Mouse (Mus musculus): Measurements from ENCODE around the gene Hsd17b6.
A peak's percentile ranks its signal among the peaks of the same experiment; 100 is the strongest.
"Not testable (repeated sequence)": the region's sequence is repeated elsewhere in the genome, so short reads cannot be mapped to it uniquely, and the experiment has no call there.

Hsd17b6 gene

DNA sequence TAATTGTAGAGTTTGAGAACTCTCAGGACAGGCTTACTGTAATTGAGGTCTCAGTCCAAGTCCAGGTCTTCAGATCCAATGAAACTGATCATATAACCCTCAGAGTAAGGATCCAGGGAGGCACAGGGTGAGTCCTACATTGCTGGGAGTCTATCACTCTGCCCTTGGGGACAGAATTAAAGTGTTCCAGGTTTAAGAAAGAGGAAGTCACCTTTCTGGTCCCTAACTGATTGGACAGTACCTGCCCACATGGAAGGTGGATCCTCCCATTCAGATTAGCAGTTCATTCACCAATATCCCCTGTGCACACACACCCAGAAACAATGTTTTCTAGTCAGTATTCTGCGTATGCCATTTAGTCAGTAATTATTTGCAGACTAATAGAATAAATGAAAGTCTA lies at the start of gene Hsd17b6:
TSS of gene Hsd17b6 (minus strand) at position 166 of the 400 bp plus-strand sequence.
- DNase-seq: no peak

DNA sequence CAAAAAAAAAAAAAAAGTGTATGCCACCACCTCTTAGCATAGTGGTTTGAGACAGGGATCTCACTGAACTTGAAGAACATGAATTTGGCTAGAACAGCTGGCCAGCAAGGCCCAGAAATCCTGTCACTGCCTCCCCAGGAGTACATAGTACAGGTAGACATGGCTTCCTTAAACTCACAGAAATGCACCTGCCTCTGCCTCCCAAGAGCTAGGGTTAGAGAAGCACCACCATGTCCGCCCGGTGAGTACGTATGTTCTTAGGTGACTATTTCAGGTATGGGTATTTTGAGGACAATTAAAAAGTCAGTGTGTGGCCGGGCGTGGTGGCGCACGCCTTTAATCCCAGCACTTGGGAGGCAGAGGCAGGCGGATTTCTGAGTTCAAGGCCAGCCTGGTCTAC lies 45.6 kb upstream of the Hsd17b6 start:
- no peak for DNase-seq

DNA sequence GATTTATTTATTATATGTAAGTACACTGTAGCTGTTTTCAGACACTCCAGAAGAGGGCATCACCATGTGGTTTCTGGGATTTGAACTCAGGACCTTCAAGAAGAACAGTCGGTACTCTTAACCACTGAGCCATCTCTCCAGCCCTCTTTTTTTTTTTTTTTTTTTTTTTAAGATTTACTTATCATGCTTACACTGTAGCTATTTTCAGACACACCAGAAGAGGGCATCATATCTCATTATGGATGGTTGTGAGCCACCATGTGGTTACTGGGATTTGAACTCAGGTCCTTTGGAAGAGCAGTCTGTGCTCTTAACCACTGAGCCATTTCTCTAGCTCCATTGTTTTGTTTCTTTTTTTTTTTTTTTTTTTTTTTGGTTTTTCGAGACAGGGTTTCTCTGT lies 44.7 kb upstream of the Hsd17b6 start:
- not testable (repeated sequence) for DNase-seq

DNA sequence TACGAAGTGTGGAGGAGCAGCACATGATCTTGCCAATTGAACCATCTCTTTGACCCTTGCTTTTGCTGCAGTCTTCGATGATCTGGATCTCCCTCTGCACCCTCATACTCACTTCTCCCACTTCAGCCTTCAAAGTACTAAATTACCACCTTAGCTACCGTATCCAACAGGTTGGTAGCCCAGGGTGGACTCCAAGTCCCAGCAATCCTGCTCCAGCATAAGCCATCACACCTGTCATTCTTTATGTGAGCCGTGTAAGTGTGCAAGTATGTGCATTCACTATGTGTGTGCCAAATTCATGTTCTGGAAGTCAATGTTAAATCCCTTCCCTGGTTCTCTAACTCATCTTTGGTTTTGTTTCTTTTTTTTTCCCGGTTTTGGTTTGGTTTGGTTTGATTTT lies 44.2 kb upstream of the Hsd17b6 start:
- DNase-seq: no peak

DNA sequence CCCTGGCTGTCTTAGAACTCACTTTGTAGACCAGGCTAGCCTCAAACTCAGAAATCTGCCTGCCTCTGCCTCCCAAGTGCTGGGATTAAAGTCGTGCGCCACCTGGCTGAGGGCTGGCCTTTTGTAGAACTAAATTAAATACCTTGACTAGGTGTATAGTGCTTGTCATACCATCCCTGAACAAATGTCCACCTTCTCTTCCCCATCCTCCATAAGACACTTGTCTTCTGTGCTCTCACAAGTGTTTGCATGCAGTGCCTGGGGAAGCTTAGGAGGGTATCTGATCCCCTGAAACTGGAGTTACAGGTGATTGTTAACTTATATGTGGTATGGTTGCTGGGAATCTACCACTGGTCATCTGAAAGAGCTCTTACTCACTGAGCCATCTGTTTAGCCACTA lies 42.9 kb upstream of the Hsd17b6 start:
- DNase-seq: no peak

DNA sequence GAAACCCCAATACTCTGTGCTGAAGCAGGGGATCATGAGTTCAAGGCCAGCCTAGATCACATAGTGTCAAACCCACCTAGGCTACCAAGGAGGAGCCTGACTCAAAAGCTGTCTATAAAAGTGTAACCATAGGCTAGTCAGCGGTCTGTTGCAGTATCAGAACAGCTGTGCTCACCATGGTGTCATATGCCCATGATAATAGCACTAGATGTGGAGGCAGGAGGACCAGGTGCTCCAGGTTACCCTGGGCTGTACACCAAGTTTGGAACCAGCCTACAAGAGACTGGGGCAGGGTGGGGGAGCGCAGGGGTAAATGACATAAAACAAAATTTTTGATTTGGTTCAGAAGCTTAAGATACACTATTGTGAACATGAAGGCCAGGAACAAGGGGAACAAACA lies 42.3 kb upstream of the Hsd17b6 start:
- DNase-seq: no peak

DNA sequence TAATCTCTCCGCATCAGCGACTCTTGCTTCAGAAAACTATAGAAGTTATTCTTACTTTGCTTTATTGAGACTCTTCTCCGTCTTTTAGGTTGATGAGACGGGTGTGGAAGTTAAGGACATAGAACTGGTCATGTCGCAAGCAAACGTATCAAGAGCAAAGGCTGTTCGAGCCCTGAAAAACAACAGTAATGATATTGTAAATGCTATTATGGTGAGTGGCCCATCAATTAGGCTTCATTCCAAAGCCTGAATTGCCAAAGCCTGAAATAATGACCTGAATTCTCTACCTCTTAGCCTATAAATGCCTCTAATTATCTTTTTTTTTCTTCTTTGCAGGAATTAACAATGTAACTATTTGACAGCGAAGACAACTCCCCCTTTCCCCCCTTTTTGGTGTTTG lies 40.7 kb upstream of the Hsd17b6 start:
- no peak for DNase-seq

DNA sequence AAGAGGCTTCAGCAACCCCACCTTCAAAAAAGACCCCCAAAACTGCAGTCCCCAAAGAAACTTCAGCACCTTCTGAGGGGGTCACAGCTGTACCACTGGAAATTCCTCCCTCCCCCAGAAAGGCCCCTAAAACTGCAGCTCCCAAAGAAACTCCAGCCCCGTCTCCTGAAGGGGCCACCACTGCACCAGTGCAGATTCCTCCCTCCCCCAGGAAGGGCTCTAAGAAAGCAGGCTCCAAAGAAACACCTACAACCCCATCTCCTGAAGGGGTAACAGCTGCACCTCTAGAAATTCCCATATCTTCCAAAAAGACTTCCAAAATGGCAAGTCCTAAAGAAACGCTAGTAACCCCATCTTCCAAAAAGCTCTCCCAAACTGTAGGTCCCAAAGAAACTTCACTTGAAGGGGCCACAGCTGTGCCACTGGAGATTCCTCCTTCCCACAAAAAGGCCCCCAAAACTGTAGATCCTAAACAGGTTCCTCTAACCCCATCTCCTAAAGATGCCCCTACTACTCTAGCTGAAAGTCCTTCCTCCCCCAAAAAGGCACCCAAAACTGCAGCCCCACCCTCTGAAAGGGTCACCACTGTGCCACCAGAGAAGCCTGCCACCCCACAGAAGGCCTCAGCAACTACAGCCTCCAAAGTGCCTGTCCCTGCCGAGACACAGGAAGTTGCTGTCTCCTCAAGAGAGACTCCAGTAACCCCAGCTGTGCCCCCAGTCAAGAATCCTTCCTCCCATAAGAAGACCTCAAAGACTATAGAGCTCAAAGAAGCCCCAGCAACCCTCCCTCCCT lies 35.8 kb upstream of the Hsd17b6 start:
- DNase-seq: no peak

DNA sequence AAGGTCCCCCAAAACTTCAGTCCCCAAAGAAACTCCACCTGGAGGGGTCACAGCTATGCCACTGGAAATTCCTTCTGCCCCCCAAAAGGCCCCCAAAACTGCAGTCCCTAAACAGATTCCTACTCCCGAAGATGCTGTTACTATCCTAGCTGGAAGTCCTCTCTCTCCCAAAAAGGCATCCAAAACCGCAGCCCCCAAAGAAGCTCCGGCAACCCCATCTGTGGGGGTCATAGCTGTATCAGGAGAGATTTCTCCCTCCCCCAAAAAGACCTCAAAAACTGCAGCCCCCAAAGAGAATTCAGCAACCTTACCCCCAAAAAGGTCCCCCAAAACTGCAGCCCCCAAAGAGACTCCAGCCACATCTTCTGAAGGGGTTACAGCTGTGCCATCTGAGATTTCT lies 35.1 kb upstream of the Hsd17b6 start:
- DNase-seq: no peak

DNA sequence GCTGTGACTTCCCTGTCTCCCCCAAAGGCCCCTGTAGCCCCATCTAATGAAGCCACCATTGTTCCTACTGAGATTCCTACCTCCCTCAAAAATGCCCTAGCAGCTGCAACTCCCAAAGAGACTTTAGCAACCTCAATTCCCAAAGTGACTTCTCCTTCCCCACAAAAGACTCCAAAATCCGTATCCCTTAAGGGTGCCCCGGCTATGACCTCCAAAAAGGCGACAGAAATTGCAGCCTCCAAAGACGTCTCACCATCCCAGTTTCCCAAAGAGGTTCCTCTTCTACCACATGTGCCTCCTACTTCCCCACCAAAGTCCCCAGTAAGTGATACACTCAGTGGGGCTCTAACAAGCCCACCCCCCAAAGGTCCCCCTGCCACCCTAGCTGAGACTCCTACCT lies 34.2 kb upstream of the Hsd17b6 start:
- DNase-seq: no peak

DNA sequence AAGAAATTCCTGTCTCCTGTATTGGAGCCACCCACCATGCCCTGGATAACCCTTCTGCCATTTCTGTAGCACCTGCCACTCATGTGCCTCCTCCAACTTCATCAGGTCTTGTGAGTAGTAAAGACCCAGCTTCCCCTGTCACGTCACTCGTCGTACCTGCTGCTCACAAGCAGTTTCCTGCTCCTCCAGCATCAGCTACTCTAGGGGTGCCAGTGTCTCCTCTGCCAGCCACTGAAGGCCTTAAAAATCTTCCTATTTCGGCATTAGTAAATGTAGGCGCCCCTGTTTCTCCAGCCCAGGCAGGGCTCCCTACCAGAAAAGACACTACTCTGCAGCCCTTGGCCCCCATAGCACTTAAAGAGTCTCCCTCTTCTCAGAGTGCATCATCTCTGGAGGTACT lies 32.9 kb upstream of the Hsd17b6 start:
- no peak for DNase-seq

DNA sequence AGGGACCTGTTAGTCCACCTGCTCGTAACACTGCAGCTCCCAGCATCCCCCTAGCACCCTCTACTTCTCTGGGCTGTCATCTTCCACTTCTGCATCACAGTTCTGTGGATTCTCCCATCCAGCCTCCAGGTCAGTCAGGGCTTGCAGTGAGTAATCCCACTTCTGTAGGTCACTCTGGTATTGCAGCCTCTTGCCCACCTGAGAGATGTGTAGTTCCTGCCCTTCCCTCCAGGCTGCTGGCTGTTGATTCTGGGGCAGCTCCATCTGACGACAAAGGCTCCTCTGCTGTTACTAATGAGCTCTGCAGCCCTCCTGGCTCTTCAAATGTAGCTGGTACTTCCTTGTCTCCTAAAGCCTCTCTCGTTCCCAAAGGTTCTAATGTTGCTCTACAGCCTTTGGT lies 32.4 kb upstream of the Hsd17b6 start:
- no peak for DNase-seq

DNA sequence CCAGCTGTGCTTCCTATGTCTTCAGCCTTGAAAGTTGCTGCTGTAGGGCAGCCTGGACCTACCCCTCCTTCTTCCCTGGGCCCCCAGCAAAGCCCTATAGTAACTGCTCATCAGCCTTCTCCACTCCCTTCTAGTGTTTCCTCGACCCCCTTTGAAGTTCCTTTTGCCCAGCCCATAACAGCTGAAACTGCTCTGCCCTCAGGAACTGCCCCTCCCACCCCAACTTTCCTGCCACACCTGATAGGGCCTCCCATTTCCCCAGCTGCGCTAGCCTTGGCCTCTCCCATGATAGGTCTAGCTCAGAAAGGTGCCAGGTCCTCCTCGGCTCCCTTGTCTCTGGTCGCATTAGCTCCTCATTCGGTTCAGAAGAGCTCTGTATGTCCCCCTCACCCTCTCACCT lies 31.8 kb upstream of the Hsd17b6 start:
- DNase-seq: no peak

DNA sequence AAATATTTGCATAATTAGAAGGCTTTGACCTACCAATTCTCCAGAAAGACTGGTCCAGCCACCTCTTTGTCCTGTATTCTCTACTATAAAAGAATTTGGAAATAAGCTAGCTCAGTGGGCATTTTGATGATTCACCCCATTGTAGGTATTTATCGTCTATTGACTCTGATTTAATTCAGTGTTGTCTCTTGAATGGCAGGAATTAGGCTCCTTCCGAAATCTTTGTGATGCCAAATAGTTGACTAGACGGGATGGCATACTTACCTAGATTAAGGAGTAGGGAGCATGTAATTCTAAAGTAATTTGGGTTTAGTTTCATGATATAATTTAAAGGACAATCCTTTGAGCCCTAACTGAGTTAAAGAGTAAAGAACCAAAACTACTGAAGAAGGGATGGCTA lies 30.5 kb upstream of the Hsd17b6 start:
- DNase-seq: no peak

DNA sequence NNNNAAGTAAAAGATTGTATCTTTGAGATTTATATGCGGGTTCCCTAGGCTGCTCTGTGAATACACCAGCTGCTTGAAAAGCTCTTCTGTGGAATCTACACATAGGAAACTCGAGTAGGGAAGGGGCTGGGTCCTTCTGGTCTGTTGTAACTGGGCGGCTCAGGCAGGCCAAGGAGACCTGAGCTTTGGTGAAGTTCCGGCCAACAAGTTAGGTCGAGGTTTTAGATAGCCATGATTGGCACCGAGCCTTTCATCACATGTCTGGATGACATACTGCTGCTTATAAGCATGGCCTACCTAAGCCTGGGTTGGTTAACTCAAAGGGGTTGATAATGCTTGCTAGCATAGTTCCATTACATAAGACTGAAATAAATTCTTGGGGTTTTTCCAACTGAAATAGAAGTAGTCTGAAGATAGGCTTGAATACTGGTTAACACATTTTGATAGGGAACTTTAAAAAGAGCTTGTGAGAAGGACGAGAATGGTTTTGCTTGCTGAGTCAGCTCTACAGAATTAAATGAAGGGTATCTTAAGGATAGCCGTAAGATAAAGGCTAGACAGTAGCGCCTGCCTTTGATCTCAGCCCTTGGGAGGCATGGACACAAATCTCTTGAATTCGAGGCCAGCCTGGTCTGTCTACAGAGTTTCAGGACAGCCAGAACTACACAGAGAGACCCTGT lies 29.5 kb upstream of the Hsd17b6 start:
- no peak for DNase-seq

DNA sequence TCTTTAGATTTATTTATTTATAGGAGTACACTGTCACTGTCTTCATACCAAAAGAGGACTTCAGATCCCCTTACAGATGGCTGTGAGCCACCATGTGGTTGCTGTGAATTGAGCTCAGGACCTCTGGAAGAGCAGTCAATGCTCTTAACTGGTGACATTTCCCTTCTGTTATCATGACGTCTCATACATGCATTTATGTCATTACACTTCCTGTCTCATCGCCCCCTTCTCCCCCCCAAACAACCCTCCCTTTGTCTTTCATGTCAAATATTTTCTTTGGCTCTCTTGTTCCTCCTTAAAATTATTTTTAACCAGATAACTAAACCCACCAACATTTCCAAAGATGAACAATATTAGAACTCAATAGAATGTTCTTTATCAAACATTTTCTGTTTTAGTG lies 23.4 kb upstream of the Hsd17b6 start:
- DNase-seq: no peak

DNA sequence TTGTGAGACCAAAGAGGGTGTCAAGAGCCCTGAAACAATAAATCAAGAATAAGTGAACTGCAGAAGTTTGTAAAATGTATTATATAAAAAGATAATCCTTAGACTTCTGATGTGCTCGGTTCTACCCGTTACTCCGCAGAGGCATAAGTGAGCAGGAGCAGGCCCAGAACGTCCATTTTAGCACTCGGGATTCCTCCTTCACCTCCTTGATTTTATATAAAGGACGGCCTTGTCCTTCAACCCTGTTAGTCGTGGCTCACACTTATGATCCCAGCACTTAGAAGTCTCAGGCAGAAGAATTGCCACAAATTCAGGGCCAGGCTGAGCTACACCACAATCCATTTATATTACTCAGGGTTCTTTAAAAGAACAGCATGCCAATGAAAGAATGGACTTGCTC lies 22.5 kb upstream of the Hsd17b6 start:
- DNase-seq: no peak

DNA sequence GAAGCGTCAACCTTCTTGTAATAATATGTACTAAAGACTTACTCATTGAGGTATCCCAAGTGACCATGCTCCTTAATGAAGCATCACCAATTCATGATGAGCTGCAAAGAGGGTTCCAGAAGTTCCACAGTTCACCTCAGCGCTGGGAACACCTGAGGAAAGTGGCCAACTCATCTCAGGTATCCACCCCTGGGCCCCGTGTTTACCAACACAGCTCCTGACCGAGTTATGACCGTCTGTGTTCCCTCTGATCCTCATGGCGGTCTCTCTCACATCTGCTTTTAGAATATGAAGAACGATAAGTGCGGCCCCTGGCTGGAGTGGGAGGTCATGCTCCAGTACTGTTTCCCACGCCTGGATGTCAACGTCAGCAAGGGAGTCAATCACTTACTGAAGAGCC lies 16.1 kb upstream of the Hsd17b6 start:
- no peak for DNase-seq

DNA sequence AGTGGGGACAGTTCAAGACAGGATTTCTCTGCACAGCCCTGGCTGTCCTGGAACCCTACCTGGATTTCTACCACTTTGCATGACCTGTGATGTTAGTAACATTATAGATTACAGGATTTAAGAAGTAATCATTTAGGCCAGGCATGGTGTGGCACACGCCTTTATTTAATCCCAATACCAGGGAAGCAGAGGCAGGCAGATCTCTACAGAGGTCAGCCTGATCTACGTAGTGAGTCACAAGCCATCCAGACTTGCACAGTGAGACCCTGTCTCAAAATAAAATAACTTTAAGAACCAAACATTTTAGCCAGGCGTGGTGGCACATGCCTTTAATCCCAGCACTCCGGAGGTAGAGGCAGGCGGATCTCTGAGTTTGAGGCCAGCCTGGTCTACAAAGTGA lies 14.8 kb upstream of the Hsd17b6 start:
- no peak for DNase-seq

DNA sequence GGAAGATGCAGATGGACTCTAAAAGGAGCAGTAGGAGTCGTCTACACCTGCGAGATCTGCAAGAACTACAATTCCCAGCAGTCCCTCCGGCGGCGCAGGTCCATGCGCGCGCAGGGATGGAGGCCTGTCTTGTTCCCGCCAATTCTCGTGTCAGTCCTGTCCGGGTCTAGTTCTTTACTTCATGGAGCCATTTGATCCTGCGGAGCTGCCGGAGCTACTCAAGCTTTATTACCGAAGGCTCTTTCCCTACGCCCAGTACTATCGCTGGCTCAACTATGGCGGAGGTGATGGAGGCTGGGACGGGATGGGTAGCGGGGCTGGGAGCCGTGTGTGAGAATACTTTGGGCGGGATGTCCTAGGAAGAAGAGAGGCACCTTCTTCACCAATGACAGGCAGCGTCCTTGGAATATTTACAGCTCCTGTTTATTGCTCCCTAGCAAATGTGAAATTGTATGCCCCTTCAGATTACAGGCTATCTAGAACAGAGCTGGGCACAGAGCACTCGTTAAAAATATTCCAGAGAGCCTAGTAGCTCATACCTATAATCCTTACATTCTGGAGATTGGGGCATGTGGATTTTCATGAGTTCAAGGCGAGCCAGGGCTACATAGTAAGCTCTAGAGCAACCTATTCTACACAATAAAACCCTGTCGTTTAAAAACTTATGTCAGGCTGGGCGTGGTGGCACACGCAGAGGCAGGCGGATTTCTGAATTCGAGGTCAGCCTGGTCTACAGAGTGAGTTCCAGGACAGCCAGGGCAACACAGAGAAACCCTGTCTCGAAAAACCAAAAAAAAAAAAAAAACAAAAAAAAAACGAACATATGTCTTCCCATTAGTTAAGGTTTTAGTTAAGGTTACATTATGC lies 7.9 kb upstream of the Hsd17b6 start, which contains the start of gene Prim1:
TSS of gene Prim1 (plus strand) at position 101 of the 867 bp plus-strand sequence.
- DNase-seq: peak; percentile 83

DNA sequence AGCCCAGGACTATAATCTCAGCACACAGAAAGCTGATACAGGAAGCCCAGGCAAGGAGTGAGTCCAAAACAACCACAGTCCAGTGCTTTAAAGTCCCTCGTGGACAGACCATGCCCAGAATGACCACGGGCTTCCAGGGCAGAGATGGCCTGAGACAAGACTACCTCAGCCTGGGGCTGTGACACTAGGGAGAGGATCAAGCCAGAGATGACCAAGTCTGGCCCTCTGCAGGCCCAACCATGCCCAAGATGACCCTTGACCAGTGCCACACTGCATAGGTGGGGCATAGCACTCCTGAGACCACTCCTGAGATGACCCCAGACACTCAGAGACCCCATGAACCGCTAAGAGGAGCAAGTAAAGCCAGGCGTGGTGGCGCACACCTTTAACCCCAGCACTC lies 2.3 kb upstream of the Hsd17b6 start:
- DNase-seq: no peak

DNA sequence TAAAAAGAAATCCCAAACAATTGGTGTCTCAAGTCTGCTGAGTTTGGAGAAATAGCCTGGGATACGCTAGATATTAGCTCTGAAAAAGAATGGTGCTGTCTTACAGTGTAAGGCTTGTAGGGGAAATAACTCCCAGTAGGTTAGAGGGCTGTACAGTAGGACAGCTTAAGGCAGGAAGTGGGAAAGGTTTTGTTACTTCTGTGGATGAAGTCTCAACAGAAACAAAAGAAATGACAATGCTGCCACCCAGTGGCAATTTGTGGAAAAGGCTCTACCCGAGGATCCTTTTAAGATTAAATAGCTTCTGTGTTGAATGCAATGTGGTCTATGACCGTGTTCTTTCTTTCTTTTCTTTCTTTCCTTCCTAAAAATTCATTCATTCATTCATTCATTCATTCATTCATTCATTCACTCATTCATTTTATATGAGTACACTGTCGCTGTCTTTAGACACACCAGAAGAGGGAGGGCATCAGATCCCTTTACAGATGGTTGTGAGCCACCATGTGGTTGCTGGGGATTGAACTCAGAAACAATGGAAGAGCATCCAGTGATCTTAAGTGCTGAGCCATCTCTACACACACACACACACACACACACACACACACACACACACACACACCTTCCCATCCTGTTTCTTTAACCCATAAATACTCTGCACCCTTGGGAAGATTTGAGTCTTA lies 937 bp upstream of the Hsd17b6 start:
- DNase-seq: peak; percentile 55

DNA sequence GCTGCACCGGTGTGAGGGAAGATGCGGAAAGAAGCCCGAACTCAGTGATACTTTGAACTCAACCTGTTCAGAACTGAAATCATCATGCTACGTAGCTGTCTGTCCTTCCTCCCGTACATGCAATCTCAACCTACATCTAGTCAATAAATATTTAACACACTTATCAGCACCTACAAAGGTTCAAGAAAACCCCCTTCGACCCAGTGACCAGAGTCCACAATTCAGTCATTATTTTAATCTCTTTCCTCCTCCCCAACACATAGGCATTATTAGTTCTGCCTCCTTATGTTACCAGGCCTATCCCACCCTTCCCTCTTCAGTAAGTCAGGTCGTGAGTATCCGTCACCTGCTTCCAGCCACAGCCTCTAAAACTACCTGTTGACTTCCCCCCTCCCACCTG lies 1.9 kb downstream of the Hsd17b6 start:
- no peak for DNase-seq
